Mouse (Mus musculus) heart, adult 2 months (tissue): ENCODE results near the gene Chst3.

Experiments used
- EP300 ChIP-seq: fragments of 200-500 bp; IDR thresholded peaks from 2 replicates; pipeline ENCODE4 v1.6.1; 2011; ENCODE audit warnings: low read depth, low read length, control low read depth; ENCODE audit not compliant: insufficient read depth
- POLR2A ChIP-seq: fragments of 200-500 bp; IDR thresholded peaks from 2 replicates; pipeline ENCODE4 v1.6.1; 2011; ENCODE audit warnings: mild to moderate bottlenecking, low read depth, low read length, control low read depth; ENCODE audit not compliant: insufficient read depth

- no peak for TF ChIP-seq EP300
- no peak for TF ChIP-seq POLR2A
Measured at GRCm38 (mm10) chr10:60199378-60199777, 19.7 kb downstream of the Chst3 start.
